Mouse (Mus musculus): ENCODE data around the gene Enthd1.

Enthd1 gene

GRCm38 (mm10) chr15:80485601-80486000 lies 79.4 kb downstream of the Enthd1 start:
- no peak for DNase-seq (ENCODE audit: low spot score)

- DNase-seq (ENCODE audit: low spot score), result no peak
Measured at GRCm38 (mm10) chr15:80483041-80483705, 81.8 kb downstream of the Enthd1 start.

GRCm38 (mm10) chr15:80482348-80482747 lies 82.6 kb downstream of the Enthd1 start:
- DNase-seq (ENCODE audit: low spot score), result no peak

GRCm38 (mm10) chr15:80474429-80475002 lies 90.4 kb downstream of the Enthd1 start:
- DNase-seq (ENCODE audit: low spot score), result no peak

- DNase-seq (ENCODE audit: low spot score), result no peak
Measured at GRCm38 (mm10) chr15:80467876-80468275, 97.1 kb downstream of the Enthd1 start.

- no peak for DNase-seq (ENCODE audit: low spot score)
Measured at GRCm38 (mm10) chr15:80462106-80462505, 102.8 kb downstream of the Enthd1 start.

GRCm38 (mm10) chr15:80461446-80461845 lies 103.5 kb downstream of the Enthd1 start:
- DNase-seq (ENCODE audit: low spot score), result no peak

- no peak for DNase-seq (ENCODE audit: low spot score)
Measured at GRCm38 (mm10) chr15:80460011-80460410, 104.9 kb downstream of the Enthd1 start.

- DNase-seq (ENCODE audit: low spot score), result no peak
Measured at GRCm38 (mm10) chr15:80457984-80458383, 107.0 kb downstream of the Enthd1 start.

GRCm38 (mm10) chr15:80454486-80454885 lies 110.5 kb downstream of the Enthd1 start:
- no peak for DNase-seq (ENCODE audit: low spot score)

- DNase-seq (ENCODE audit: low spot score), result no peak
Measured at GRCm38 (mm10) chr15:80452425-80452824, 112.5 kb downstream of the Enthd1 start.

GRCm38 (mm10) chr15:80445956-80446687 lies 118.8 kb downstream of the Enthd1 start:
- DNase-seq (ENCODE audit: low spot score), result no peak

- no peak for DNase-seq (ENCODE audit: low spot score)
Measured at GRCm38 (mm10) chr15:80440195-80440594, 124.8 kb downstream of the Enthd1 start.

- DNase-seq (ENCODE audit: low spot score), result no peak
Measured at GRCm38 (mm10) chr15:80438423-80438822, 126.5 kb downstream of the Enthd1 start.

- DNase-seq (ENCODE audit: low spot score), result no peak
Measured at GRCm38 (mm10) chr15:80437996-80438395, 127.0 kb downstream of the Enthd1 start.

GRCm38 (mm10) chr15:80436961-80437360 lies 128.0 kb downstream of the Enthd1 start:
- DNase-seq (ENCODE audit: low spot score), result no peak

GRCm38 (mm10) chr15:80430324-80430723 lies 134.6 kb downstream of the Enthd1 start:
- DNase-seq (ENCODE audit: low spot score), result no peak

GRCm38 (mm10) chr15:80418146-80418545 lies 146.8 kb downstream of the Enthd1 start:
- no peak for DNase-seq (ENCODE audit: low spot score)

GRCm38 (mm10) chr15:80417066-80417465 lies 147.9 kb downstream of the Enthd1 start:
- no peak for DNase-seq (ENCODE audit: low spot score)

- no peak for DNase-seq (ENCODE audit: low spot score)
Measured at GRCm38 (mm10) chr15:80415132-80415531, 149.8 kb downstream of the Enthd1 start.

GRCm38 (mm10) chr15:80413988-80414721 lies 150.8 kb downstream of the Enthd1 start:
- no peak for DNase-seq (ENCODE audit: low spot score)

- DNase-seq (ENCODE audit: low spot score), result no peak
Measured at GRCm38 (mm10) chr15:80413070-80413469, 151.9 kb downstream of the Enthd1 start.

GRCm38 (mm10) chr15:80410661-80411060 lies 154.3 kb downstream of the Enthd1 start:
- DNase-seq (ENCODE audit: low spot score), result no peak

Measured in layer of hippocampus, adult 9-10 months (tissue).